In genomic region chr17:7644857-7645481, GRCm38 (mm10) we compare ENCODE assay signal across 24 mouse cellular contexts.
A peak's percentile ranks its signal among the peaks of the same experiment; 100 is the strongest.
DNase-seq lines count a peak whose midpoint lies in the region; ATAC-seq lines count a peak whose summit lies in the region.
"Had no signal": no experiment of that assay in that cellular context is flagged by ENCODE, and none has a peak within 500 bp of the region (broad histone marks: within the 10 kb centered on the region; RNA-seq: fewer than 3 reads in every experiment).

No protein-coding gene starts in this region.

- H3K4me3 ChIP-seq in hindbrain, embryonic 13.5 days = no peak overlapping the region
- H3K4me3 ChIP-seq in hindbrain, embryonic 16.5 days (ENCODE audit: low read length) = no peak overlapping the region
- H3K4me3 ChIP-seq in stomach, embryonic 16.5 days (replicated peaks; ENCODE audit: low read length) = no peak overlapping the region
- H3K4me3 ChIP-seq: forebrain, embryonic 12.5 days; hindbrain, embryonic 12.5 days; lung, embryonic 15.5 days; midbrain, embryonic 12.5 days had no signal

- H3K4me2 ChIP-seq in hindbrain, embryonic 13.5 days = no peak overlapping the region
- H3K4me2 ChIP-seq in hindbrain, embryonic 16.5 days (ENCODE audit: low read length) = no peak overlapping the region
- no peak overlapping the region for H3K4me2 ChIP-seq in stomach, embryonic 16.5 days (ENCODE audit: low read depth, low read length)
- H3K4me2 ChIP-seq: forebrain, embryonic 12.5 days; hindbrain, embryonic 12.5 days; lung, embryonic 15.5 days; midbrain, embryonic 12.5 days had no signal

- no peak overlapping the region for H3K9ac ChIP-seq in hindbrain, embryonic 13.5 days
- no peak overlapping the region for H3K9ac ChIP-seq in hindbrain, embryonic 16.5 days (ENCODE audit: low read depth, low read length)
- H3K9ac ChIP-seq in stomach, embryonic 16.5 days (ENCODE audit: low read length) = no peak overlapping the region
- H3K9ac ChIP-seq: forebrain, embryonic 12.5 days; hindbrain, embryonic 12.5 days; liver, embryonic 14.5 days; lung, embryonic 15.5 days; midbrain, embryonic 12.5 days had no signal

- WGBS in hindbrain, embryonic 13.5 days = 49% methylated on average over 9 of the region's 9 CpGs
- 42% methylated on average over 9 of the region's 9 CpGs for WGBS in hindbrain, embryonic 16.5 days
- WGBS in stomach, embryonic 16.5 days = 54% methylated on average over 9 of the region's 9 CpGs

- no peaks in the 10 kb centered on the region for H3K27me3 ChIP-seq in hindbrain, embryonic 13.5 days
- no peaks in the 10 kb centered on the region for H3K27me3 ChIP-seq in hindbrain, embryonic 16.5 days (replicated peaks; ENCODE audit: control insufficient read depth, insufficient read depth, low read length)
- no peaks in the 10 kb centered on the region for H3K27me3 ChIP-seq in stomach, embryonic 16.5 days (ENCODE audit: control insufficient read depth, insufficient read depth, low read length)
- H3K27me3 ChIP-seq: forebrain, embryonic 12.5 days; hindbrain, embryonic 12.5 days; lung, embryonic 15.5 days; midbrain, embryonic 12.5 days; Patski had no signal

- H3K9me3 ChIP-seq in hindbrain, embryonic 13.5 days = 0 out of 2 replicates have a peak, but pooled peaks cover 6% of the 10 kb centered on the region
- H3K9me3 ChIP-seq in hindbrain, embryonic 16.5 days (ENCODE audit: control insufficient read depth, low read length) = peaks cover 3% of the 10 kb centered on the region; the same call in 1 of the 2 replicates
- H3K9me3 ChIP-seq in stomach, embryonic 16.5 days (replicated peaks; ENCODE audit: control insufficient read depth, low read length) = no peaks in the 10 kb centered on the region
- H3K9me3 ChIP-seq: forebrain, embryonic 12.5 days; hindbrain, embryonic 12.5 days; lung, embryonic 15.5 days; midbrain, embryonic 12.5 days had no signal

- DNase-seq in adrenal gland, adult (ENCODE audit: inconsistent age in 2 of 2, low spot score in 1 of 2) = peak; percentile 9 to 44
- no peak for DNase-seq in adrenal gland, postnatal 14 days
- DNase-seq in fat pad, adult 2 months (ENCODE audit: extremely low read depth, low read depth, low spot score) = peak; percentile 87
- DNase-seq in frontal cortex, postnatal 36 days (ENCODE audit: low spot score in 2 of 2) = no peak
- DNase-seq in cerebellum, postnatal 36 days = no peak
- DNase-seq: adrenal gland, postnatal 25 days; cerebellum, adult 11-12 months; cerebellum, postnatal 25 days; gastrocnemius, postnatal 14 days; kidney, postnatal 4 days; layer of hippocampus, postnatal 36 days; right cerebral cortex, postnatal 4 days; thymus, postnatal 14 days had no signal

- no peak for ATAC-seq in hindbrain, embryonic 13.5 days (ENCODE audit: low FRiP score)
- no peak for ATAC-seq in hindbrain, embryonic 16.5 days
- ATAC-seq in stomach, embryonic 16.5 days (ENCODE audit: insufficient read depth, low FRiP score) = no peak
- ATAC-seq: intestine, embryonic 16.5 days; Patski had no signal

- H3K36me3 ChIP-seq in hindbrain, embryonic 13.5 days = no peaks in the 10 kb centered on the region
- H3K36me3 ChIP-seq in hindbrain, embryonic 16.5 days (ENCODE audit: control insufficient read depth, insufficient read depth, low read length) = no peaks in the 10 kb centered on the region
- H3K36me3 ChIP-seq in stomach, embryonic 16.5 days (ENCODE audit: control insufficient read depth, insufficient read depth, low read length) = no peaks in the 10 kb centered on the region
- H3K36me3 ChIP-seq: forebrain, embryonic 12.5 days; hindbrain, embryonic 12.5 days; lung, embryonic 15.5 days; midbrain, embryonic 12.5 days had no signal

- peaks cover 22% of the 10 kb centered on the region for H3K4me1 ChIP-seq in hindbrain, embryonic 13.5 days (replicated peaks)
- peaks cover 6% of the 10 kb centered on the region for H3K4me1 ChIP-seq in hindbrain, embryonic 16.5 days (ENCODE audit: control insufficient read depth, insufficient read depth, low read depth, low read length)
- peaks cover 9% of the 10 kb centered on the region; the same call in 1 of the 2 replicates for H3K4me1 ChIP-seq in stomach, embryonic 16.5 days (ENCODE audit: control insufficient read depth, insufficient read depth, low read length)

- H3K27ac ChIP-seq in hindbrain, embryonic 13.5 days = 0 out of 2 replicates have a peak overlapping the region, but pooled peaks have one; percentile 35
- no peak overlapping the region for H3K27ac ChIP-seq in hindbrain, embryonic 16.5 days (ENCODE audit: low read depth, low read length)
- H3K27ac ChIP-seq in stomach, embryonic 16.5 days (ENCODE audit: low read length) = peak overlapping the region; percentile 22; the same call in 1 of the 2 replicates
- H3K27ac ChIP-seq: forebrain, embryonic 12.5 days; hindbrain, embryonic 12.5 days; liver, embryonic 14.5 days; lung, embryonic 15.5 days; macrophage; midbrain, embryonic 12.5 days had no signal

Comparison
In these comparisons a context has a peak if more than half of its experiments do, and no peak if none do; other contexts are left out.
1. DNase-seq: peak in adrenal gland, adult (2 of 2) and fat pad, adult 2 months (single experiment); none in adrenal gland, postnatal 14 days (single experiment), frontal cortex, postnatal 36 days (0 of 2) and cerebellum, postnatal 36 days (0 of 2).